Mouse (Mus musculus) ES-Bruce4 (cell line): ENCODE results near the gene Herc3.

Experiments
- CTCF ChIP-seq: IDR thresholded peaks from one replicate; pipeline ENCODE4 v1.8.1; 2011; ENCODE audit warnings: low read depth, low read length
- EP300 ChIP-seq: IDR thresholded peaks from 2 replicates; pipeline ENCODE4 v1.6.1; 2011; ENCODE audit warnings: low read depth, low read length; ENCODE audit not compliant: insufficient read depth
- POLR2A ChIP-seq: IDR thresholded peaks from one replicate; pipeline ENCODE4 v1.8.1; 2011; ENCODE audit warnings: low read length; ENCODE audit not compliant: insufficient read depth

- TF ChIP-seq EP300 (no peak), CTCF (no peak), POLR2A (no peak)
Measured at GRCm38 (mm10) chr6:58921623-58922022, 90.4 kb downstream of the Herc3 start.
